Mouse (Mus musculus) midbrain, embryonic 16.5 days (tissue): Measurements from ENCODE around the gene Tmsb15b1. TPM values are rescaled to one million over a fixed set of nuclear protein-coding genes. Genes with fewer than 3 reads are reported as not detected.

Experiments used
- ATAC-seq: fragments of 200-750 bp; cut with Nextera tagmentation; 2 replicates; pipeline ENCODE4 v1.8.0; 2017; ENCODE audit warnings: moderate TSS enrichment
- H3K27ac ChIP-seq: fragments of 300-500 bp; sonication (generic); 2 replicates; pipeline ENCODE4 v1.5.1; 2014; ENCODE audit warnings: mild to moderate bottlenecking, low read length, mixed read lengths
- H3K27me3 ChIP-seq: fragments of 300-500 bp; sonication (generic); 2 replicates; pipeline ENCODE4 v1.6.1; 2014; ENCODE audit warnings: low read depth, low read length, mixed read lengths; ENCODE audit not compliant: control insufficient read depth, insufficient read depth
- H3K36me3 ChIP-seq: fragments of 300-500 bp; sonication (generic); 2 replicates; pipeline ENCODE4 v1.6.1; 2014; ENCODE audit warnings: mild to moderate bottlenecking, low read length, moderate library complexity, mixed read lengths; ENCODE audit not compliant: control insufficient read depth, insufficient read depth
- H3K4me1 ChIP-seq: fragments of 300-500 bp; sonication (generic); 2 replicates; pipeline ENCODE4 v1.6.1; 2014; ENCODE audit warnings: mild to moderate bottlenecking, low read length, mixed read lengths; ENCODE audit not compliant: control insufficient read depth, insufficient read depth
- H3K4me2 ChIP-seq: fragments of 300-500 bp; sonication (generic); 2 replicates; pipeline ENCODE4 v1.6.1; 2014; ENCODE audit warnings: mild to moderate bottlenecking, low read length, mixed read lengths
- H3K4me3 ChIP-seq: fragments of 300-500 bp; sonication (generic); 2 replicates; pipeline ENCODE4 v1.5.1; 2014; ENCODE audit warnings: low read depth, mild to moderate bottlenecking, low read length, moderate library complexity, mixed read lengths
- H3K9ac ChIP-seq: fragments of 300-500 bp; sonication (generic); 2 replicates; pipeline ENCODE4 v1.6.1; 2014; ENCODE audit warnings: low read depth, low read length, mixed read lengths
- H3K9me3 ChIP-seq: fragments of 300-500 bp; sonication (generic); replicated peaks from 2 replicates; pipeline ENCODE4 v1.6.1; 2014; ENCODE audit warnings: mild to moderate bottlenecking, low read length, mixed read lengths; ENCODE audit not compliant: control insufficient read depth, poor library complexity, severe bottlenecking
- polyA plus RNA-seq: library from polyadenylated mRNA; unstranded; fragments of >200 nt; fragmentation: Nextera tagmentation; extraction: Ambion mirVana; gene quantifications from 2 replicates; pipeline ENCODE4 v1.2.1, GENCODE M21; 2015

The Tmsb15b1 gene
- polyA plus RNA-seq, 1 experiment from 2014 or later, result 30.3 TPM

GRCm38 (mm10) chrX:136925863-136926262 lies 50.8 kb downstream of the Tmsb15b1 start:
- peaks cover 6% of the 10 kb centered on the region; the same call in 1 of the 2 replicates for H3K9me3 ChIP-seq
- no peaks in the 10 kb centered on the region for H3K27me3 ChIP-seq
- no peak overlapping the region for H3K4me3 ChIP-seq
- no peak for ATAC-seq
- no peaks in the 10 kb centered on the region for H3K36me3 ChIP-seq
- H3K4me2 ChIP-seq, result no peak overlapping the region
- H3K27ac ChIP-seq, result no peak overlapping the region
- H3K9ac ChIP-seq, result no peak overlapping the region
- H3K4me1 ChIP-seq, result no peaks in the 10 kb centered on the region

Other genes with a start within 250 kb of the Tmsb15b1 start
- 612 and 639 TPM in 2 replicates for gene Morf4l2, start 233.2 kb downstream of the Tmsb15b1 start, polyA plus RNA-seq
- not detected in 2 replicates for gene Glra4, start 196.7 kb downstream of the Tmsb15b1 start, polyA plus RNA-seq
- gene Plp1, start 154.2 kb downstream of the Tmsb15b1 start, polyA plus RNA-seq, result 13.5 and 17.5 TPM in 2 replicates
- 29.6 and 29.9 TPM in 2 replicates for gene Rab9b, start 108.1 kb downstream of the Tmsb15b1 start, polyA plus RNA-seq
- gene H2bfm, start 49.5 kb downstream of the Tmsb15b1 start, polyA plus RNA-seq, result not detected in 2 replicates
- gene Tmsb15b2, start 1.4 kb downstream of the Tmsb15b1 start, polyA plus RNA-seq, result 80.7 and 96.3 TPM in 2 replicates
- 6.3 and 7.0 TPM in 2 replicates for gene Tmsb15l, start within 50 bp of the Tmsb15b1 start, polyA plus RNA-seq
- 473 and 553 TPM in 2 replicates for gene Zcchc18, start 16.3 kb upstream of the Tmsb15b1 start, polyA plus RNA-seq
- 14.5 and 14.8 TPM in 2 replicates for gene Slc25a53, start 61.4 kb upstream of the Tmsb15b1 start, polyA plus RNA-seq
- 10.0 and 10.4 TPM in 2 replicates for gene Fam199x, start 72.7 kb upstream of the Tmsb15b1 start, polyA plus RNA-seq
- gene Esx1, start 145.2 kb upstream of the Tmsb15b1 start, polyA plus RNA-seq, result not detected in 2 replicates